Mouse (Mus musculus) cerebellum, postnatal 36 days (tissue): Measurements from ENCODE around the gene Phf13.

Source experiments
- DNase-seq, 2 experiments: peaks; one replicate each; pipeline ENCODE4 v3.0.0; 2021 to 2022; ENCODE audit warnings: mixed read lengths in 2 of 2

Phf13 gene

GRCm38 (mm10) chr4:151988342-151989109 lies 7.5 kb downstream of the Phf13 start, which contains the start of gene Thap3:
Thap3 (minus strand) TSS chr4:151988997.
- DNase-seq, result peak; percentile 80 to 81

DNA sequence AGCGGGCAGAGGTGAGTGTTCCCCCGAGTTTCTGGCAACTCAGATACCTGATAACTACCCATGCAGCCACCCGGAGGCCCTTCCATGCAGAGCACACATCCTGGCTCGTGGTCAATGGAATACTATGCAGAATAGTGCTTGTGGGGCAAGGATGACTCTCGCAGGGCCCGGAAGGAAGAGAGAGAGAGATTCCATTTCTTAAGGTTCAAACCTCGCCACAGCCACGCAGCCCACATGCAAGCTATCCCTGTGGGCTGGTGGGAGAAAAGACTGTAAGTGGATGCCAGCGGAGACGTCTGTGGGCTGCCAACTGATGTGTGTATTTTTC lies 8.1 kb downstream of the Phf13 start:
- no peak for DNase-seq

DNA sequence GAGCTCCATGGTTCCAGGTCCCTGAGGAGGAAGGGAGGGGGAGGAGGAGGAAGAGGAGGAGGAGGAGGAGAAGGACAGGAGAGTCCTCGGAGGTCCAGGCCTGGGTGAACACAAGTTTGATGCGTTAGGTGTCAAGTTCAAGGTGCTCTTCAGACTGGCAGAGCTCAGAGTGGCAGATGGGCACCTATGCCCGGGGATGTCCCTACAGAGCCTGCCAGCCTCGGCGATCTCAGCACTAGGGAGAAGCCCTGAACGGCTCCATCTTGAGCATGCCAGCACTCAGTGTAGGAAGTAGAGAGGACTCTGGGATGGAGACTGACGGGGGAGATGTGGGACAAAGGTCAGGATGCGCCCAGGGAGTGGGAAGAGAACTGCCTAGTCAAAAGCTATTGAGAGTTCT lies 9.4 kb downstream of the Phf13 start:
- peak in 1 of 2 experiments; percentile 43 for DNase-seq

DNA sequence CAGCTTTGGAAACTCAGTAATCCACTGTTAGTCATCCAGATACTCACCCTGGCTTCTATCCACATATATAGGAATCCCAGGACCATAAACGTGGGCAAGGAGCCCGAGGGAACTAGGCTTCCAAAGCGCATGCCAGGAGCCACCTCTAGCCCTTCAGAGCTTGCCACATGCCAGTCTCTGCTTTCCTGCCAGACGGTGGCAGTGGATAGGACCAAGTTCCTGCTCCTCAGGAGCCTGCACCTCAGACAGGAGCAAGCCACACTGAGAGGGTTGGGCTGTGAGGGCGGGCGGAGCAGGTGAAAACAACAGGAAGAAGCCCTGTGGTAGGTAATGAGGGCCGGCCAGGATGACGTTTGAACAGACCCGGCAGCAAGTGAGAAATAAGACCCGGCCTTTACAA lies 10.2 kb downstream of the Phf13 start:
- peak; percentile 59 to 62 for DNase-seq

DNA sequence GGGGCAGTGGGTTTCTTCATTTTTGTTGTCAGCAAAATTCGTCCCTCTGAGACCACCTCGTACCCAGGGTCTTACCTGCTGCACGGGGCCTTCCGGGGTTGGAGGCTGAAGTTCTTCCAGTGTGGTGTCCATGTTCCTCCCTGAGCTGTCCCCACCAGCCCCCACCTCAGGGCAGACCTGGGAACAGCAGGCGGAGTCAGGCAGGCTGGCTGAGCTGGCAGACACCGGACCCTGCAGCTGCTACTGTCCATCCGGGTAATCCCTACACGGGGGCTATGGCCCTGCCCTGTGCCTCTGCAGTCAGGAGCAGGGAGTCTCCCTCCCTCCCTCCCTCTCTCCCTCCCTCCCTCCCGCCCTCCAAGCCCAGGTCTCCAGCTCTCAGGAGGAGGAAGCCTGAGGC lies 12.5 kb downstream of the Phf13 start:
- DNase-seq, result no peak

GRCm38 (mm10) chr4:151983043-151983442 lies 13.0 kb downstream of the Phf13 start:
- DNase-seq, result no peak

DNA sequence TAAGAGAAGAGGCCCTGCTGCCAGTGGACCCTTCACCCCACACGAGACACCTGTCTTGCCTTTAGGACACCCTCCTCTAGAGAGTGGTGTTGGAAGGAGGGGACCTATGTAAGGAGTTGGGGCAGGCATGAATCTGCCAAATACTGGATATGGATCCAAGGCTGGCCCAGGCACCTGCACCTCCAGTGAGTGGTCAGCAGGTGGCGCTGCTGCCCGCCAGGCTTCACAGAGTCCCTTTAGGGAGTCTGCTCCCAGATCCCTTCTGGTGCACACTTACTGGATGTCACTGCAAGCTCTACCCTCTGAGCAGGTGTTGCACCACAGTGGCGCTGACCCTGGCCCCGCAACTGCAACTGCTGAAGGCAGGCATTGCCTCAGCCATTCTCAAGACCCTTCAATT lies 14.7 kb downstream of the Phf13 start:
- DNase-seq, result peak; percentile 86 to 88

DNA sequence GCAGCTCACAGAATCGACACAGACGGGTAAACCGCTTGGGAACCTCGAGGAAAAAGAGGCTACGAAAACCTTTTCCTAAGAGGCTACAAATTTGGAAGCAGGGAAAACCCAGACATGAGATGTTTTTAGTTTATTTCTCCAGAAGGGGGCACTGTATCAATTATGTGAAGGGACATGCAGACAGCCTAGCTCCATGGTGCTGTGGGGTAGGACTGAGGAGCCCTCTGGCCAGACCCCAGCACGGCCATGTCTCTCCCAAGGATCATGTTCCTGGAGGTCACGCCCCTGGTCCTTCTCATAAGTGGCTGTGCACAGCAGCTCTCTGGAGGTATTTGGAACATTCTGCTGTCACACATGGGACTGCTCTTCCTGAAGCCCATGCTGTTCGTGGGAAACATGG lies 15.4 kb downstream of the Phf13 start:
- no peak for DNase-seq

- DNase-seq, result peak; percentile 87 to 91
Observed at GRCm38 (mm10) chr4:151977748-151978147, 18.3 kb downstream of the Phf13 start.

DNA sequence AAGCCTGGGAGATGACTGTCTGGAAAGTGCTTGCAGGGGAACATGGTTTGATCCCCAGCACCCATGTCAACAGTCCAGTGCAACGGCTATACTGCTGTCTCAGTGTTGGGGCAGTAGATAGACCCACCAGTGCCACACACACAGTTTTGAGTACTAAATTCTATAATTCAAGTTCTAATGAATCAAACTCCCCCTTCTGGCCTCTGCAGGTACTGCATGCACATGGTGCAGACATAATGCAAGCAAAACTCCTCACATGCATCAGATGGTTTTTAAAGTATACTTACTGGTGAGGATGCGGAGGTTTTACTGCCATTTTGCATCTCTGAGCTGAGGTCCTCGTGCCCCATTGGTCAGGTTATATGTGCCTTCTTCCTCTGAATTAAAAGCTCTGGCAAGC lies 20.6 kb downstream of the Phf13 start:
- no peak for DNase-seq

- no peak for DNase-seq
Observed at GRCm38 (mm10) chr4:151972221-151972967, 23.7 kb downstream of the Phf13 start.

DNA sequence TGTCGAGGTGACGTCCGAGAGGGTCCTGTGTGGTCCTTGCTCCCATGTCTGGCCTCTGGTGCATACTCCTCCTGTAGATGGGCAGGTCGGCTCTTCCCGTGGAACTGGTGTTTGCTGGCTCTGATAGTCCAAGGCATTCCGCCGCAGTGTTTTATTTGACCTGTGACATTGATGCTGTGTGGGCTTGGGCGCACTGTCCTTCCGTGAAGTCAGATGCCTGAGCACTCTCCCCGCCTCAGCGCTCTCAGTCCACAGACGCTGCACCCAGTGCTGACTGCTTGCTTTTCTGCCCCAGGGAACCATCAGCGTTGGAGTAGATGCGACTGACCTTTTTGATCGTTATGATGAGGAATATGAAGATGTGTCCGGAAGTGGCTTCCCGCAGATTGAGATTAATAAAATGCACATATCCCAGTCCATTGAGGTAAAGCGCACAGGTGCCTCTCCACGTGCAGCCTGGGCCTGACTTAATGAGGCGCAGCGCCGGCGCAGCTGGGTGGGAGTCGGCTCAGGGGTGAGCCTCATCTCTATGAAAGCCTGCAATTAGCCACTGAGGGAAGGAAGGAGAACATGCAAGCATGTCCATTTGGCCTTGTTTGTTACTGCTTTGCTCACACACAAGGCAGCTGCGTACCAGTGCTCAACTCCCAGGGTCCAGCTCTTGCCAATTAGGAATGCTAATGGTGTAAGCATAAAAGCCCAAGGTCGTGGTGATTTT lies 27.7 kb downstream of the Phf13 start:
- no peak for DNase-seq

- DNase-seq, result no peak
Observed at GRCm38 (mm10) chr4:151962817-151963216, 33.2 kb downstream of the Phf13 start.

DNA sequence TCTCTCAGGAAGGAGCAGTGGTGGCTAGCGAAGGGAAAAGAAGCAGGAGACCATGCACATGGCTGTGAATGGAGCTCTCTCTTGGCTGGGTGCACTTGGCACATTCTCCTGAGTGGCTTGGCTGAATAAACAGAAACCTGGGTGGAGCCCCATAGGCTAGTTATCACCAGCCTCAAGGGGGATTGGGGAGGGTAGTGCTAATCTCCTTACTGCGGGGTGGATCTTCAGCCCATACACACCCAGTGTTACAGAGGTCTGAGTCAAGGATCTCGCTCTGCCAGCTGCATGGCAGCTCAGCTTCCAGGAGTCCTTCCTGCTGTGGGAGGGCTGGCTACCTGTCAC lies 35.6 kb downstream of the Phf13 start:
- no peak for DNase-seq

- no peak for DNase-seq
Observed at GRCm38 (mm10) chr4:151959849-151960512, 36.1 kb downstream of the Phf13 start.

DNA sequence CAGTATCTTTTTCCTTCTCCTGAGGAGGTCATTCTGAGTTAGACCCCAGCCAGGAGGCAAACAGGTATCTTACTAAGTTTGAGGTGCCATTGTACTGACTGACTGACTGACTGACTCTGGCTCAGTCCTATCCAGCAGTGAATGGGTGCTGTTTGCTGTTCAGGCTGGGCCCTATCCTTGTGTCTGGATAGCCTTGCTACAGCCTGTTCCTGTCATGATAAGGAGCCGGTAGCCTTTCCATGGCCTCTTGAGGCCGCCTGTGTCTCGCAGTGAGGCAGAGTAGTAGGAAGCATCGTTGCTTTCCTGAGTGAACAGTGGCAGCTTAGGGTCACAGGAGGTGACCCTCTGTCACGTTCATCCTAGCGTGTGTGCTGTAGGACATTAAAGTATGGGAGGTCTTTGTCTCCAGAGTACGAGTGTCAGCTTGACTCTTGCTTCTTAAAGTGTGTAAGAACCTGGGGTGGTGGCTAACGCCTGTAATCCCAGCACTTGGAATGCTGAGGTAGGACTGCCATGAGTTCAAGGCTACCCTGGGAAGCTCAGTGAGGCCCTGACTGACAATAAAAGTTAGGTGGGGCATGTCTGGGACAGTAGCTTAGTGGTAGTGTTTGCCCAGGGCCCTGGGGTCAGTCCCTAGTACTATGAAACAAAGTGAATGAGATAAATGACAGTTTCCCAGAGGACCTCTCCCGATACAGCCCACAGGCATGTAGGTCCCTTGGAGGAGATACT lies 38.3 kb downstream of the Phf13 start:
- DNase-seq, result no peak

DNA sequence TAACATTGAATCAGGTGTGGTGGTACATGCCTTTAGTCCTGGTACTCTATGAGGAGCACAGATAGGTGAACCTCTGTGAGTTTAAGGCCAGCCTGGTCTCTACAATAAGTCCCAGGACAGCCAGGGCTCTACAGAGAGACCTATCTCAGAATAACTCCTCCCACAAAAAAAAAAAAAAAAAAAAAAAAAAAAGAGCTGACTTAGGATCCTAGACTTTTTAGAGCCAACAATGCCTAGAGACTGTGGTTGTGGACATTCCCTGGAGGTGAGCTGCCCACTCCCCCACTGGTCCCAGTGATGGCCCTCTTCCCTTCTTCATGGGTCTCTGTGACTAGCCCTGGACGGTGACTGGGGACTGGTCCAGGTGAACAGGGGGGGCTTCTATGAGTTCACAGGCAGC lies 40.3 kb downstream of the Phf13 start:
- no peak for DNase-seq

GRCm38 (mm10) chr4:151953209-151953608 lies 42.8 kb downstream of the Phf13 start:
- no peak for DNase-seq

GRCm38 (mm10) chr4:151948497-151949471 lies 47.3 kb downstream of the Phf13 start:
- peak; percentile 39 to 46 for DNase-seq

GRCm38 (mm10) chr4:151946211-151946610 lies 49.8 kb downstream of the Phf13 start:
- DNase-seq, result no peak
